8 mouse cellular contexts compared by ENCODE assay signal in the genomic region with DNA sequence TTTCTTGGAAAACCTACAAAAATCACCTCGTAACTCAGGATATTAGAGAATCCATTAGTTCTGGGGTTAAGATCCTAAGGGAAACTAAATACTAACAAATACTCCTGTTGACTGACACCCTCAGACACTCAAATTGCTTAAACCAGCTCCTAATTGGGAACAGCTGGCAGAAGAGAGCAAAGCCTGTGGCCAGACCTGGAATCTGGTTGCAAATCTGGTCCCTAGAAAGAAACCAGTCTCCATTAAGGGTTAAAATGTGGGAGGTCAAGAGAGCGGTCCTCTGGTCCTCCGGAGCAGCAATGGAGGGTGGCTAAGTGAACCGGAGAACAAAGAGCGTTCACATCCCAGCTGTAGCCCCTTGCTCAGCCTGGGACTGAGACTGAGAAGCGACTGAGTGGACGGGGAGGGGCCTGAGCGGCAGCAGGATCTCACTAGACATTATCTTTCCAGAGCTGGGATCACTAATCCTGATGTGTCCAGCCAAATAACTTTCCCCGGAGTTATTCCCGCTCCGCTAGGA. TPM values are rescaled to one million over a fixed set of nuclear protein-coding genes. Genes with fewer than 3 reads are reported as not detected.
DNase-seq lines count a peak whose midpoint lies in the region; ATAC-seq and TF ChIP-seq lines count a peak whose summit lies in the region.

No protein-coding gene starts in this region.

- ATAC-seq in heart, postnatal 0 days (ENCODE audit: insufficient read depth, low read depth), result peak; percentile 24; the same call in 1 of the 2 replicates
- ATAC-seq in midbrain, embryonic 13.5 days, result peak; percentile 59

- H3K4me1 ChIP-seq in heart, postnatal 0 days (ENCODE audit: control insufficient read depth, insufficient read depth), result peaks cover 25% of the 10 kb centered on the region
- H3K4me1 ChIP-seq in midbrain, embryonic 13.5 days (replicated peaks), result peaks cover 26% of the 10 kb centered on the region

- H3K4me2 ChIP-seq in heart, postnatal 0 days (ENCODE audit: low read depth, low read length), result peak overlapping the region; percentile 47
- peak overlapping the region; percentile 4 for H3K4me2 ChIP-seq in midbrain, embryonic 13.5 days (replicated peaks)

- WGBS in heart, postnatal 0 days, result 24% methylated on average over 11 of the region's 11 CpGs
- 17% methylated on average over 11 of the region's 11 CpGs for WGBS in midbrain, embryonic 13.5 days

- DNase-seq in gastrocnemius, adult 18-20 months (ENCODE audit: low spot score), result peak; percentile 2
- no peak for DNase-seq in gastrocnemius, postnatal 36 days
- DNase-seq in NIH3T3 (ENCODE audit: low read depth), result peak; percentile 49
- DNase-seq in heart, postnatal 0 days (ENCODE audit: low spot score), result no peak
- no peak for DNase-seq in cerebellum, adult 8-10 months
- DNase-seq in spleen, postnatal 4 days (ENCODE audit: low spot score in 2 of 2), result no peak
- no peak for DNase-seq in frontal cortex, postnatal 25 days (ENCODE audit: low spot score in 2 of 2)

- no peaks in the 10 kb centered on the region for H3K27me3 ChIP-seq in heart, postnatal 0 days (ENCODE audit: control insufficient read depth, insufficient read depth, low read length)
- H3K27me3 ChIP-seq in midbrain, embryonic 13.5 days, result no peaks in the 10 kb centered on the region

- no peak overlapping the region for H3K9ac ChIP-seq in heart, postnatal 0 days (replicated peaks; ENCODE audit: low read depth, low read length)
- H3K9ac ChIP-seq in midbrain, embryonic 13.5 days (replicated peaks), result no peak overlapping the region

- peak overlapping the region; percentile 63; the same call in 1 of the 2 replicates for H3K27ac ChIP-seq in heart, postnatal 0 days (ENCODE audit: low read depth)
- peak overlapping the region; percentile 20; the same call in 1 of the 2 replicates for H3K27ac ChIP-seq in midbrain, embryonic 13.5 days

- no peak for TF ChIP-seq EP300 in heart, postnatal 0 days (IDR thresholded peaks at IDR 0.05; ENCODE audit: low read depth)

- H3K9me3 ChIP-seq in heart, postnatal 0 days (replicated peaks; ENCODE audit: control insufficient read depth, low read length), result no peaks in the 10 kb centered on the region
- H3K9me3 ChIP-seq in midbrain, embryonic 13.5 days, result no peaks in the 10 kb centered on the region; the same call in 1 of the 2 replicates

- intact Hi-C loops in gastrocnemius, postnatal 36 days (cut with DNase I), result no loop called here

- no peaks in the 10 kb centered on the region for H3K36me3 ChIP-seq in heart, postnatal 0 days (replicated peaks; ENCODE audit: control insufficient read depth, insufficient read depth, low read length)
- no peaks in the 10 kb centered on the region for H3K36me3 ChIP-seq in midbrain, embryonic 13.5 days

- 0 out of 2 replicates have a peak overlapping the region, but pooled peaks have one; percentile 15 for H3K4me3 ChIP-seq in heart, postnatal 0 days (ENCODE audit: low read depth, low read length)
- no peak overlapping the region for H3K4me3 ChIP-seq in midbrain, embryonic 13.5 days (replicated peaks)

- no peak for TF ChIP-seq CTCF in heart, postnatal 0 days (IDR thresholded peaks at IDR 0.05; ENCODE audit: low read depth)

RNA-seq across cellular contexts. Expression of a gene that starts 51.4 kb away (rescaled TPM):
- total RNA-seq in gastrocnemius, adult 18-20 months (2021), result 1 to 10 TPM; 6.7 to 8.5 TPM
- 10 to 100 TPM; 11.7 to 14.0 TPM for total RNA-seq in gastrocnemius, postnatal 36 days (2021)
- 61.5 and 74.4 TPM in 2 replicates for total RNA-seq in heart, postnatal 0 days (2014; rRNA removed; ENCODE audit: low replicate concordance)
- 4.6 and 5.2 TPM in 2 replicates for polyA plus RNA-seq in heart, postnatal 0 days (2015; fragmentation: Nextera tagmentation; extraction: Ambion mirVana)
- 2.3 TPM in 2 replicates for polyA plus RNA-seq in midbrain, embryonic 13.5 days (2015; fragmentation: Nextera tagmentation; extraction: Ambion mirVana)

Comparison
In these comparisons a context has a peak if more than half of its experiments do, and no peak if none do; other contexts are left out.
1. DNase-seq: peak in gastrocnemius, adult 18-20 months (single experiment) and NIH3T3 (single experiment); none in gastrocnemius, postnatal 36 days (0 of 2), heart, postnatal 0 days (single experiment), cerebellum, adult 8-10 months (single experiment), spleen, postnatal 4 days (0 of 2) and frontal cortex, postnatal 25 days (0 of 2).